Mouse (Mus musculus): Measurements from ENCODE around the gene Adam26a. TPM values are rescaled to one million over a fixed set of nuclear protein-coding genes. Genes with fewer than 3 reads are reported as not detected.

Adam26a gene
- not detected in 4 replicates for total RNA-seq (2023; ENCODE audit: inconsistent age)

GRCm38 (mm10) chr8:43576607-43577006 is at the start of gene Adam26a:
Gene Adam26a, minus strand, starts transcription at chr8:43576707.

GRCm38 (mm10) chr8:43528006-43528405 is 48.5 kb downstream of the Adam26a start, which contains the start of gene Adam26b:
Gene Adam26b, minus strand, starts transcription at chr8:43528106.

Other genes starting within 250 kb of the Adam26a start
- gene Adam26b, start 48.6 kb downstream of the Adam26a start, total RNA-seq (2023; ENCODE audit: inconsistent age), result not detected in 4 replicates
- gene Gm5346, start 50.6 kb upstream of the Adam26a start, total RNA-seq (2023; ENCODE audit: inconsistent age), result not detected in 4 replicates
- gene Adam34, start 133.3 kb upstream of the Adam26a start, total RNA-seq (2023; ENCODE audit: inconsistent age), result not detected in 4 replicates

All from B cell, adult (primary cell).